Mouse (Mus musculus) neural tube, embryonic 14.5 days (tissue): Measurements from ENCODE around the gene Pnpla3. TPM values are rescaled to one million over a fixed set of nuclear protein-coding genes. Genes with fewer than 3 reads are reported as not detected.

ENCODE experiments used
- ATAC-seq: fragments of 200-750 bp; cut with Nextera tagmentation; 2 replicates; pipeline ENCODE4 v1.8.0; 2017; ENCODE audit warnings: low read depth, mild to moderate bottlenecking, moderate TSS enrichment, moderate library complexity
- H3K27ac ChIP-seq: fragments of 300-500 bp; sonication (generic); 2 replicates; pipeline ENCODE4 v1.5.1; 2014; ENCODE audit warnings: low read depth, mild to moderate bottlenecking, control low read depth, low read length, moderate library complexity, mixed read lengths
- H3K27me3 ChIP-seq: fragments of 300-500 bp; sonication (generic); 2 replicates; pipeline ENCODE4 v1.6.1; 2014; ENCODE audit warnings: low read length; ENCODE audit not compliant: control insufficient read depth, insufficient read depth
- H3K36me3 ChIP-seq: fragments of 300-500 bp; sonication (generic); 2 replicates; pipeline ENCODE4 v1.6.1; 2014; ENCODE audit warnings: low read length, mixed read lengths; ENCODE audit not compliant: control insufficient read depth, insufficient read depth
- H3K4me1 ChIP-seq: fragments of 300-500 bp; sonication (generic); 2 replicates; pipeline ENCODE4 v1.6.1; 2014; ENCODE audit warnings: low read length; ENCODE audit not compliant: control insufficient read depth, insufficient read depth
- H3K4me2 ChIP-seq: fragments of 300-500 bp; sonication (generic); 2 replicates; pipeline ENCODE4 v1.6.1; 2014; ENCODE audit warnings: mild to moderate bottlenecking, low read depth, low read length, control low read depth
- H3K4me3 ChIP-seq: fragments of 300-500 bp; sonication (generic); 2 replicates; pipeline ENCODE4 v1.5.1; 2014; ENCODE audit warnings: low read depth, low read length, control low read depth, mixed read lengths
- H3K9ac ChIP-seq: fragments of 300-500 bp; sonication (generic); replicated peaks from 2 replicates; pipeline ENCODE4 v1.6.1; 2014; ENCODE audit warnings: low read depth, mild to moderate bottlenecking, control low read depth, low read length, mixed read lengths
- H3K9me3 ChIP-seq: fragments of 300-500 bp; sonication (generic); 2 replicates; pipeline ENCODE4 v1.6.1; 2016; ENCODE audit warnings: low read length; ENCODE audit not compliant: control insufficient read depth
- WGBS: fragments of 180-500 bp; shearing (Covaris S2); extraction: QIAGEN DNeasy Blood & Tissue Kit; methylation state at CpG from one replicate; pipeline ENCODE4 v1.1.7; 2014; 5-methylcytosine and 5-hydroxymethylcytosine counted together
- polyA plus RNA-seq: library from polyadenylated mRNA; unstranded; fragments of >200 nt; fragmentation: Nextera tagmentation; extraction: Ambion mirVana; gene quantifications from 2 replicates; pipeline ENCODE4 v1.2.1, GENCODE M21; 2014

Pnpla3 gene
- polyA plus RNA-seq, 1 experiment from 2014 or later, result 6.1 TPM

DNA sequence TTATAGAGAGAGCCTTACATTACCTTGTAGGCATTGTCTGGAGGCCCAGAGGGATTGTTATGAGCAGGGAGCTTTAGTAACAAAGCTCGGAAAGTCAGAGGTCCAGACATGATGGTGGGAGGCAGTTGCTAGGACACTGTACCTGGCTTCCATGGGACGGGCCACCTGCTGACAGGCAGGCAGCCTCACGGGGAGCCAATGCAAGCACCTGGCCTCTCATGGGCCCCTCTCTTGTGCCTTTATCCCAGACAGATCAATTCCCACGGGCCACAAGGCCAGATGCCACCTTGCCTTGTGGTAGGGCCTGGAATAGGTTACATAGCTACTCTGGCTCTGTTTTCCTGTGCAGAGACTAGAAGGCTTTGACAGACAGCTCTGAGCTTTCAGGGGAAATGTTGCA lies 43.9 kb downstream of the Pnpla3 start:
- H3K36me3 ChIP-seq, result peaks cover 23% of the 10 kb centered on the region; the same call in 1 of the 2 replicates
- no peak for ATAC-seq

DNA sequence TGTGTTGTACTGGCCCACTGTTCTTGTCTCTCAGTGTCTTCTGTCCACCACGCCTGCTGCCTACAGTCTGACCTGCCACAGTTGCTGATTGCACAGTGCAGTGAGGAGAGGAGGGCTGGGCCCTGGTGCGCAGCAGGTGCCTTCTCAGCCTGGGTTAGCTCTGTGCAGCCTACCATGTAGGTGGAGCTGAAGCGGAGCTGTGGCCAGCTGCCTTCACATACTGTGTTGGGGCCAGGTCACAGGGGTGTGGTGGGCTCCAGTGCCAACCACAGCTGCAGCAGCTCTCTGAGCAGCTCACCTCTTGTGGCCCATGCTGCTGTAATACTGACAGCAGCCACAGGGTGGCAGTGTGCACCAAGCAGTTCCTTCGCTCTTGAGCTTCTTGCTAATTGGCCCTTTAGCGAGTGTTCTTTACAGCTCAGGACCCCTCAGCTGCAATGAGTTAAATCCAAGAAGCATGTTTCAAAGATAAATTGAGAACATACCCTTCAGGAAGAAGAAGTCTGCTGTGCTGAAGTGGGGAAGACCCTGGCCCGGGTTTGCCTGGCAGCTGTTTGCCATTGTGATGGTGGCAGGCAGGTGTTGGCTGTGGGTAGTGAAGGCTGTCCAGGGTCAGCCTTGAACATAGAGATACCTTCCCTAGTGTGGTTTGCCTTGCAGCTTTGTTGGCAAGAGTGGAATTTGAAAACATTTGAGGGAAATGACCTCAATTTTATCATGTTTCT lies 44.6 kb downstream of the Pnpla3 start:
- Histone ChIP-seq H3K36me3 (peaks cover 17% of the 10 kb centered on the region; the same call in 1 of the 2 replicates), H3K9me3 (no peaks in the 10 kb centered on the region), H3K4me3 (no peak overlapping the region), H3K9ac (no peak overlapping the region), H3K27me3 (no peaks in the 10 kb centered on the region), H3K4me2 (no peak overlapping the region), H3K27ac (no peak overlapping the region), H3K4me1 (no peaks in the 10 kb centered on the region; the same call in 1 of the 2 replicates)
- WGBS, result 49% methylated on average over 6 of the region's 6 CpGs
- ATAC-seq, result peak; percentile 65

More for the DNA sequence above, 43.9 kb downstream of the Pnpla3 start:
- 87% methylated on average over 4 of the region's 4 CpGs for WGBS
- H3K9me3 ChIP-seq, result no peaks in the 10 kb centered on the region
- H3K4me1 ChIP-seq, result no peaks in the 10 kb centered on the region; the same call in 1 of the 2 replicates
- H3K27me3 ChIP-seq, result no peaks in the 10 kb centered on the region
- H3K9ac ChIP-seq, result no peak overlapping the region
- H3K4me3 ChIP-seq, result no peak overlapping the region
- H3K27ac ChIP-seq, result no peak overlapping the region
- H3K4me2 ChIP-seq, result no peak overlapping the region

DNA sequence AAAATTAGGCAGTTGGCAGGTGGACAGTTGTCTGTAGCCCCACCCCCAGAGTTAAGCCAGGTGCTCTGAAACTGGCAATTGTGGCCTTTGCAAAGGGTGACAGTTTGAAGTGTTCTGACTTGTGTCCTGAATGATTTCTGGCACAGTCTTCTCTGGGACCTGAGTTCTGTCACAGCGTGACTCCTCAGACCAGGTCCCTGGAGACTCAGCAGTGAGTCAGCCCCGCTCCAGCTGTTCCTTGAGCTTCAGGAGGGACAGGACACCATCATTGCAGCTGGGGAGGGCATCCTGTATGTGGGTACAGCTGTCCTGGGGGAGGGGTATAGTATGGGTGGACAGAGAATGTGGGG lies 45.1 kb downstream of the Pnpla3 start:
- ATAC-seq, result 0 out of 2 replicates have a peak, but pooled peaks have one; percentile 18
- H3K27ac ChIP-seq, result no peak overlapping the region
- no peaks in the 10 kb centered on the region for H3K27me3 ChIP-seq
- no peak overlapping the region for H3K4me2 ChIP-seq
- H3K4me1 ChIP-seq, result peaks cover under 1% of the 10 kb centered on the region; the same call in 1 of the 2 replicates
- 83% methylated on average over 2 of the region's 2 CpGs for WGBS
- H3K36me3 ChIP-seq, result peaks cover 16% of the 10 kb centered on the region; the same call in 1 of the 2 replicates
- H3K4me3 ChIP-seq, result no peak overlapping the region
- no peak overlapping the region for H3K9ac ChIP-seq
- H3K9me3 ChIP-seq, result no peaks in the 10 kb centered on the region

- 97% methylated on average over 6 of the region's 6 CpGs for WGBS
- peaks cover 5% of the 10 kb centered on the region; the same call in 1 of the 2 replicates for H3K4me1 ChIP-seq
Measured at GRCm38 (mm10) chr15:84213162-84213739, 45.6 kb downstream of the Pnpla3 start.

DNA sequence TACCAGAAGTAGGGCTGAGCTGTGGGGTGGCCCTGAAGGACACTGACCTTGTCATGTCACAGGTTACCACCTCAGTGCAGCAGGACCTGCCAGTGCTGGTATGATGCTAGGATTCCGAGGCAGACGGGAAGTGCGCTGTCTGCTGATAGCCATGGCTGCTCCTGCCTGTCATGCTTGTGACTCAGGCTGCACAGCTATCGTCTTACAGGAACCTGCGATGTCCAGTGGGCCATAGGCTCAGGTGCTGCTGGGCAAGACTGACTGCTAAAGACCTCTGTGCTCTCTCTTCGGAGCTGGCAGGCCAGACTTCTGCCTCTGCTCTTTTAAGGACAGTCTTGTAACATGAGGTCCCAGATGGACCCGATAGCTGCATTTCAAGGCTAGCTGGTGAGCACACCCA lies 46.8 kb downstream of the Pnpla3 start:
- Histone ChIP-seq H3K27me3 (no peaks in the 10 kb centered on the region), H3K9ac (no peak overlapping the region), H3K4me1 (peaks cover 14% of the 10 kb centered on the region; the same call in 1 of the 2 replicates), H3K9me3 (no peaks in the 10 kb centered on the region), H3K36me3 (peaks cover 6% of the 10 kb centered on the region; the same call in 1 of the 2 replicates), H3K4me3 (no peak overlapping the region), H3K4me2 (no peak overlapping the region), H3K27ac (no peak overlapping the region)
- no peak for ATAC-seq
- 91% methylated on average over 7 of the region's 7 CpGs for WGBS

More at GRCm38 (mm10) chr15:84213162-84213739, 45.6 kb downstream of the Pnpla3 start:
- no peaks in the 10 kb centered on the region for H3K27me3 ChIP-seq
- no peaks in the 10 kb centered on the region for H3K9me3 ChIP-seq
- H3K9ac ChIP-seq, result no peak overlapping the region
- peaks cover 12% of the 10 kb centered on the region; the same call in 1 of the 2 replicates for H3K36me3 ChIP-seq
- H3K4me2 ChIP-seq, result no peak overlapping the region
- no peak for ATAC-seq
- no peak overlapping the region for H3K4me3 ChIP-seq
- no peak overlapping the region for H3K27ac ChIP-seq

GRCm38 (mm10) chr15:84215273-84215672 lies 47.6 kb downstream of the Pnpla3 start:
- Histone ChIP-seq H3K4me1 (peaks cover 14% of the 10 kb centered on the region; the same call in 1 of the 2 replicates), H3K4me3 (no peak overlapping the region), H3K27me3 (no peaks in the 10 kb centered on the region), H3K9me3 (no peaks in the 10 kb centered on the region), H3K9ac (no peak overlapping the region), H3K27ac (no peak overlapping the region), H3K36me3 (0 out of 2 replicates have a peak, but pooled peaks cover under 1% of the 10 kb centered on the region), H3K4me2 (no peak overlapping the region)
- whole genome bisulfite sequencing, result 79% methylated on average over 2 of the region's 2 CpGs
- no peak for ATAC-seq

DNA sequence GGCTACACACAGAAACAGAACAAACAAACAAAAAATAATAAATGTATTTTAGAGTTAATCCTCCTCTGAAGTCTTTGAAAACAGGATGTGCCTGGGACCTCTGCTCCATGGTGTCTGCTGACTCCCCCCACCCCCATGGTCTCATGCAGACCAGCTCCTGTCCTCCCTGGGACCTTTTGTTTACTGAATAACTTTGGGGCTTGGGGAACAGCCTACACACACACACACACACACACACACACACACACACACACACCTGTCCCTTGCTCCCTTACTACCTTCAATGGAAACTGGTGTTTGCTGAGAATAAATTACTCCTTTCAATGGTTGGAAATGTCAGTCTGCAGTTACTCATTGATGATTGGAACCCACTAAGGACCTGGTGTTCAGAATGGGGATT lies 48.4 kb downstream of the Pnpla3 start:
- H3K9ac ChIP-seq, result no peak overlapping the region
- H3K4me3 ChIP-seq, result no peak overlapping the region
- no peaks in the 10 kb centered on the region for H3K9me3 ChIP-seq
- H3K4me2 ChIP-seq, result no peak overlapping the region
- ATAC-seq, result no peak
- peaks cover 14% of the 10 kb centered on the region; the same call in 1 of the 2 replicates for H3K4me1 ChIP-seq
- no peak overlapping the region for H3K27ac ChIP-seq
- no peaks in the 10 kb centered on the region for H3K36me3 ChIP-seq
- H3K27me3 ChIP-seq, result no peaks in the 10 kb centered on the region

GRCm38 (mm10) chr15:84216461-84217084 lies 48.9 kb downstream of the Pnpla3 start:
- no peak overlapping the region for H3K27ac ChIP-seq
- 51% methylated on average over 7 of the region's 7 CpGs for WGBS

More at GRCm38 (mm10) chr15:84216461-84217084, 48.9 kb downstream of the Pnpla3 start:
- no peak for ATAC-seq
- no peak overlapping the region for H3K4me3 ChIP-seq
- H3K27me3 ChIP-seq, result no peaks in the 10 kb centered on the region
- no peaks in the 10 kb centered on the region for H3K9me3 ChIP-seq
- no peak overlapping the region for H3K4me2 ChIP-seq
- H3K9ac ChIP-seq, result no peak overlapping the region
- no peaks in the 10 kb centered on the region for H3K36me3 ChIP-seq
- peaks cover 14% of the 10 kb centered on the region; the same call in 1 of the 2 replicates for H3K4me1 ChIP-seq
